12 mouse cellular contexts compared by ENCODE assay signal in the genomic region with DNA sequence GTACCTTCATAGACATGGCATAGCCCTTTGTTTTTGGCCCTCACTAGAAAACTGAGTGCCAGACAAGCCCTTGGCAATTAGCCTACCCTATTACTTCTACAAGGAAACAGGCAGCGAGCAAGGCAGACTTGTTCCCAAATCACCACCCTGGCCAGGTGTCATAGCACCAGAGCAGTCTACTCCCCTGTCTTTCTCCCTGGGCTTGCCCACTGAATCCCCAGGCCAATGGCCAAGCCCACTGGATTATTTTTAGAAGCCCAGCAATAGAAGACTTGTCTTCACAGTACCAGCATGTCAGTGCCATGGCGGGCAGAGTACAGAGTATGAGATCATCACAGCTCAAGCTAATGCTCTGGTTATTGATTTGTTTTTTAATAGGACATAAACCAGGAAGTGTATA. TPM values are rescaled to one million over a fixed set of nuclear protein-coding genes. Genes with fewer than 3 reads are reported as not detected.
DNase-seq lines count a peak whose midpoint lies in the region; ATAC-seq and TF ChIP-seq lines count a peak whose summit lies in the region.
"Had no signal": no experiment of that assay in that cellular context is flagged by ENCODE, and none has a peak within 500 bp of the region (broad histone marks: within the 10 kb centered on the region; RNA-seq: fewer than 3 reads in every experiment).

No protein-coding gene starts in this region.

- TF ChIP-seq POLR2A in cerebellum, adult 2 months (IDR thresholded peaks at IDR 0.05; ENCODE audit: borderline replicate concordance, insufficient read depth, low read length), result no peak

- 4% methylated on average over 2 of the region's 2 CpGs for WGBS in cerebellum, adult 2 months
- WGBS in heart, embryonic 14.5 days, result 39% methylated on average over 2 of the region's 2 CpGs
- WGBS in heart, embryonic 11.5 days (ENCODE audit: insufficient replicate concordance), result 82% methylated on average over 2 of the region's 2 CpGs
- 48% methylated on average over 2 of the region's 2 CpGs for WGBS in heart, embryonic 15.5 days

- peak; percentile 50 to 79 for DNase-seq in cerebellum, adult 2 months
- DNase-seq in cerebellum, adult 8-10 months, result no peak
- DNase-seq in MN1 (ENCODE audit: low spot score), result peak; percentile 79
- DNase-seq in adrenal gland, adult (ENCODE audit: inconsistent age in 2 of 2, low spot score in 1 of 2), result no peak
- DNase-seq: right cerebral cortex, adult 18-20 months had no signal

- H3K9me3 ChIP-seq in heart, embryonic 14.5 days (ENCODE audit: control insufficient read depth, low read length), result no peaks in the 10 kb centered on the region
- no peaks in the 10 kb centered on the region for H3K9me3 ChIP-seq in heart, embryonic 11.5 days (replicated peaks; ENCODE audit: control insufficient read depth, low read length)
- H3K9me3 ChIP-seq in heart, embryonic 15.5 days (replicated peaks), result no peaks in the 10 kb centered on the region
- H3K9me3 ChIP-seq: limb, embryonic 15.5 days had no signal

- H3K4me2 ChIP-seq in heart, embryonic 14.5 days (ENCODE audit: low read length), result no peak overlapping the region
- no peak overlapping the region for H3K4me2 ChIP-seq in heart, embryonic 11.5 days
- no peak overlapping the region for H3K4me2 ChIP-seq in heart, embryonic 15.5 days
- H3K4me2 ChIP-seq: limb, embryonic 15.5 days; midbrain, embryonic 11.5 days had no signal

- H3K27ac ChIP-seq in cerebellum, adult 2 months (ENCODE audit: insufficient read depth, low read length), result peak overlapping the region; percentile 61
- H3K27ac ChIP-seq in heart, embryonic 14.5 days (replicated peaks in 1 of 2; ENCODE audit: control insufficient read depth in 1 of 2, insufficient read depth in 1 of 2, low read depth in 2 of 2, low read length in 2 of 2), result peak overlapping the region; percentile 29 to 42; a peak in 3 of 4 replicates
- no peak overlapping the region for H3K27ac ChIP-seq in heart, embryonic 11.5 days (ENCODE audit: low read depth, low read length)
- peak overlapping the region; percentile 60 for H3K27ac ChIP-seq in heart, embryonic 15.5 days
- H3K27ac ChIP-seq: limb, embryonic 15.5 days had no signal

- no peak for TF ChIP-seq CTCF in cerebellum, adult 2 months (IDR thresholded peaks at IDR 0.05; ENCODE audit: borderline replicate concordance, insufficient read depth, low read depth, low read length)

- peaks cover 98% of the 10 kb centered on the region for H3K36me3 ChIP-seq in heart, embryonic 14.5 days (ENCODE audit: control insufficient read depth, insufficient read depth, low read length)
- peaks cover 43% of the 10 kb centered on the region for H3K36me3 ChIP-seq in heart, embryonic 11.5 days (ENCODE audit: control insufficient read depth, insufficient read depth, low read length)
- peaks cover 87% of the 10 kb centered on the region for H3K36me3 ChIP-seq in heart, embryonic 15.5 days

- H3K4me3 ChIP-seq in cerebellum, adult 2 months (replicated peaks; ENCODE audit: insufficient read depth, low read depth, low read length), result no peak overlapping the region
- no peak overlapping the region for H3K4me3 ChIP-seq in heart, embryonic 14.5 days (ENCODE audit: control insufficient read depth in 1 of 2, insufficient read depth in 1 of 2, low read depth in 1 of 2, low read length in 2 of 2)
- no peak overlapping the region for H3K4me3 ChIP-seq in heart, embryonic 11.5 days (ENCODE audit: low read depth, low read length)
- no peak overlapping the region for H3K4me3 ChIP-seq in heart, embryonic 15.5 days
- H3K4me3 ChIP-seq: limb, embryonic 15.5 days; myocyte had no signal

- no peak overlapping the region for H3K9ac ChIP-seq in heart, embryonic 14.5 days (ENCODE audit: low read length)
- no peak overlapping the region for H3K9ac ChIP-seq in heart, embryonic 11.5 days (ENCODE audit: low read depth, low read length)
- no peak overlapping the region for H3K9ac ChIP-seq in heart, embryonic 15.5 days
- H3K9ac ChIP-seq: limb, embryonic 15.5 days had no signal

- H3K4me1 ChIP-seq in cerebellum, adult 2 months (ENCODE audit: control insufficient read depth, insufficient read depth, low read length), result peaks cover 18% of the 10 kb centered on the region
- peaks cover 4 to 11% of the 10 kb centered on the region in 2 experiments; a peak in 3 of 4 replicates for H3K4me1 ChIP-seq in heart, embryonic 14.5 days (ENCODE audit: control insufficient read depth in 2 of 2, insufficient read depth in 2 of 2, low read length in 2 of 2)
- H3K4me1 ChIP-seq in heart, embryonic 11.5 days (ENCODE audit: control insufficient read depth, insufficient read depth, low read length), result peaks cover 6% of the 10 kb centered on the region; the same call in 1 of the 2 replicates
- H3K4me1 ChIP-seq in heart, embryonic 15.5 days (replicated peaks), result peaks cover 12% of the 10 kb centered on the region
- H3K4me1 ChIP-seq: limb, embryonic 15.5 days had no signal

- H3K27me3 ChIP-seq in cerebellum, adult 2 months (ENCODE audit: control insufficient read depth, insufficient read depth, low read length), result no peaks in the 10 kb centered on the region
- H3K27me3 ChIP-seq in heart, embryonic 14.5 days (ENCODE audit: control insufficient read depth, insufficient read depth, low read length), result no peaks in the 10 kb centered on the region
- H3K27me3 ChIP-seq in heart, embryonic 11.5 days (ENCODE audit: control insufficient read depth, insufficient read depth, low read length), result no peaks in the 10 kb centered on the region
- no peaks in the 10 kb centered on the region for H3K27me3 ChIP-seq in heart, embryonic 15.5 days
- H3K27me3 ChIP-seq: limb, embryonic 15.5 days had no signal

- ATAC-seq in heart, embryonic 14.5 days (ENCODE audit: insufficient number of reproducible peaks, insufficient read depth, low FRiP score, low read depth), result no peak
- ATAC-seq in heart, embryonic 11.5 days (replicated peaks; ENCODE audit: insufficient number of reproducible peaks, low FRiP score, low TSS enrichment), result no peak
- ATAC-seq in heart, embryonic 15.5 days (replicated peaks; ENCODE audit: insufficient number of reproducible peaks, insufficient read depth, low FRiP score, low read depth), result 0 out of 2 replicates have a peak, but pooled peaks have one; percentile 52
- ATAC-seq in megakaryocyte-erythroid progenitor cell, adult 5-6 weeks (replicated peaks; ENCODE audit: low FRiP score, low TSS enrichment, poor library complexity, severe bottlenecking), result no peak

RNA-seq across cellular contexts. Expression of a gene that starts 26.6 kb away (rescaled TPM):
- polyA plus RNA-seq in cerebellum, adult 2 months (2012; rRNA removed), result 621 and 638 TPM in 2 replicates
- polyA plus RNA-seq in heart, embryonic 14.5 days (2014; fragmentation: Nextera tagmentation; extraction: Ambion mirVana), result 571 and 598 TPM in 2 replicates
- 398 and 483 TPM in 2 replicates for polyA plus RNA-seq in heart, embryonic 11.5 days (2014; fragmentation: Nextera tagmentation; extraction: Ambion mirVana)
- polyA plus RNA-seq in heart, embryonic 15.5 days (2015; fragmentation: Nextera tagmentation; extraction: Ambion mirVana), result 610 and 636 TPM in 2 replicates
- total RNA-seq in megakaryocyte-erythroid progenitor cell, adult 5-6 weeks (2014; fragmentation: Nextera tagmentation), result 162 and 178 TPM in 2 replicates
- total RNA-seq in megakaryocyte-erythroid progenitor cell, adult 5-6 weeks (2017), result 171 and 185 TPM in 2 replicates

RNA-seq across cellular contexts. Expression of a gene that starts 27.0 kb away (rescaled TPM):
- 62.4 and 67.3 TPM in 2 replicates for polyA plus RNA-seq in cerebellum, adult 2 months (2012; rRNA removed)
- 103 and 106 TPM in 2 replicates for polyA plus RNA-seq in heart, embryonic 14.5 days (2014; fragmentation: Nextera tagmentation; extraction: Ambion mirVana)
- 119 and 131 TPM in 2 replicates for polyA plus RNA-seq in heart, embryonic 11.5 days (2014; fragmentation: Nextera tagmentation; extraction: Ambion mirVana)
- 70.5 and 97.6 TPM in 2 replicates for polyA plus RNA-seq in heart, embryonic 15.5 days (2015; fragmentation: Nextera tagmentation; extraction: Ambion mirVana)
- total RNA-seq in megakaryocyte-erythroid progenitor cell, adult 5-6 weeks (2014; fragmentation: Nextera tagmentation), result 203 and 208 TPM in 2 replicates
- total RNA-seq in megakaryocyte-erythroid progenitor cell, adult 5-6 weeks (2017), result 131 and 142 TPM in 2 replicates

RNA-seq across cellular contexts. Expression of a gene that starts 27.3 kb away (rescaled TPM):
- polyA plus RNA-seq in cerebellum, adult 2 months (2012; rRNA removed), result 50.4 and 51.2 TPM in 2 replicates
- 154 and 156 TPM in 2 replicates for polyA plus RNA-seq in heart, embryonic 14.5 days (2014; fragmentation: Nextera tagmentation; extraction: Ambion mirVana)
- 120 and 121 TPM in 2 replicates for polyA plus RNA-seq in heart, embryonic 11.5 days (2014; fragmentation: Nextera tagmentation; extraction: Ambion mirVana)
- 134 and 145 TPM in 2 replicates for polyA plus RNA-seq in heart, embryonic 15.5 days (2015; fragmentation: Nextera tagmentation; extraction: Ambion mirVana)
- 46.2 and 57.3 TPM in 2 replicates for total RNA-seq in megakaryocyte-erythroid progenitor cell, adult 5-6 weeks (2014; fragmentation: Nextera tagmentation)
- 47.7 and 59.5 TPM in 2 replicates for total RNA-seq in megakaryocyte-erythroid progenitor cell, adult 5-6 weeks (2017)

RNA-seq across cellular contexts. Expression of a gene that starts 37.8 kb away (rescaled TPM):
- 258 and 264 TPM in 2 replicates for polyA plus RNA-seq in cerebellum, adult 2 months (2012; rRNA removed)
- polyA plus RNA-seq in heart, embryonic 14.5 days (2014; fragmentation: Nextera tagmentation; extraction: Ambion mirVana), result 5.5 and 6.7 TPM in 2 replicates
- 6.7 and 6.8 TPM in 2 replicates for polyA plus RNA-seq in heart, embryonic 11.5 days (2014; fragmentation: Nextera tagmentation; extraction: Ambion mirVana)
- polyA plus RNA-seq in heart, embryonic 15.5 days (2015; fragmentation: Nextera tagmentation; extraction: Ambion mirVana), result 5.7 and 9.6 TPM in 2 replicates
- not detected in 2 replicates for total RNA-seq in megakaryocyte-erythroid progenitor cell, adult 5-6 weeks (2014; fragmentation: Nextera tagmentation)
- total RNA-seq in megakaryocyte-erythroid progenitor cell, adult 5-6 weeks (2017), result not detected in 2 replicates

RNA-seq across cellular contexts. Expression of a gene that starts 40.2 kb away (rescaled TPM):
- polyA plus RNA-seq in cerebellum, adult 2 months (2012; rRNA removed), result 36.9 and 51.5 TPM in 2 replicates
- 10.3 and 12.4 TPM in 2 replicates for polyA plus RNA-seq in heart, embryonic 14.5 days (2014; fragmentation: Nextera tagmentation; extraction: Ambion mirVana)
- polyA plus RNA-seq in heart, embryonic 11.5 days (2014; fragmentation: Nextera tagmentation; extraction: Ambion mirVana), result 9.9 and 12.1 TPM in 2 replicates
- polyA plus RNA-seq in heart, embryonic 15.5 days (2015; fragmentation: Nextera tagmentation; extraction: Ambion mirVana), result 15.8 and 17.6 TPM in 2 replicates
- 22.4 and 32.1 TPM in 2 replicates for total RNA-seq in megakaryocyte-erythroid progenitor cell, adult 5-6 weeks (2014; fragmentation: Nextera tagmentation)
- total RNA-seq in megakaryocyte-erythroid progenitor cell, adult 5-6 weeks (2017), result 11.7 and 20.4 TPM in 2 replicates

Comparison
In these comparisons a context has a peak if more than half of its experiments do, and no peak if none do; other contexts are left out.
1. DNase-seq: peak in cerebellum, adult 2 months (2 of 2) and MN1 (single experiment); none in cerebellum, adult 8-10 months (single experiment) and adrenal gland, adult (0 of 2).